Mouse (Mus musculus) lung, adult 18-20 months (tissue): ENCODE measurements at regions not wholly inside any gene's neighbourhood (a gene's known extent, or its start where the extent isn't known, plus 50 kb on each side); places are given as distances from the start of the nearest gene placed in this dataset.
A peak's percentile ranks its signal among the peaks of the same experiment; 100 is the strongest.

Experiments
- DNase-seq, 2 experiments: peaks; one replicate each; pipeline ENCODE4 v3.0.0; 2022; ENCODE audit warnings: mixed read lengths in 2 of 2

GRCm38 (mm10) chr12:58440666-58441065 is 171.6 kb upstream of the Clec14a start:
- no peak for DNase-seq

GRCm38 (mm10) chr12:58437031-58437430 is 167.9 kb upstream of the Clec14a start:
- DNase-seq, result no peak

GRCm38 (mm10) chr12:58434504-58434903 is 165.4 kb upstream of the Clec14a start:
- DNase-seq, result no peak

GRCm38 (mm10) chr12:58429929-58430328 is 160.8 kb upstream of the Clec14a start:
- DNase-seq, result no peak

- DNase-seq, result no peak
These were observed 157.7 kb upstream of the Clec14a start for GRCm38 (mm10) chr12:58426758-58427157.

- no peak for DNase-seq
These were observed 156.9 kb upstream of the Clec14a start for GRCm38 (mm10) chr12:58425961-58426360.

- no peak for DNase-seq
These were observed 154.5 kb upstream of the Clec14a start for GRCm38 (mm10) chr12:58423581-58423980.

- no peak for DNase-seq
These were observed 132.8 kb upstream of the Clec14a start for GRCm38 (mm10) chr12:58401904-58402303.

GRCm38 (mm10) chr12:58360258-58360657 is 91.2 kb upstream of the Clec14a start:
- DNase-seq, result no peak

- DNase-seq, result peak; percentile 10 to 38
These were observed 65.1 kb upstream of the Clec14a start for GRCm38 (mm10) chr12:58334163-58334562.

GRCm38 (mm10) chr12:58329913-58330312 is 60.8 kb upstream of the Clec14a start:
- no peak for DNase-seq

- DNase-seq, result peak in 1 of 2 experiments; percentile 15
These were observed 54.9 kb upstream of the Clec14a start for GRCm38 (mm10) chr12:58323953-58324352.
